Mouse (Mus musculus): ENCODE measurements around the gene Pank1. TPM values are rescaled to one million over a fixed set of nuclear protein-coding genes. Genes with fewer than 3 reads are reported as not detected.

Pank1 gene
- 38.0 TPM for polyA plus RNA-seq (2014; fragmentation: Illumina TruSeq; extraction: RNeasy Lipid Tissue Mini Kit (QIAGEN cat#74804); ENCODE audit: low read depth, low replicate concordance)

GRCm38 (mm10) chr19:34878603-34879541 is at the start of gene Pank1:
Gene Pank1 (minus strand): TSS chr19:34879455.

GRCm38 (mm10) chr19:34921652-34922602 is 42.7 kb upstream of the Pank1 start, which contains the start of gene Kif20b:
Gene Kif20b (plus strand): TSS chr19:34922361.

Other genes starting within 250 kb of the Pank1 start
- 3.5 TPM for gene Ifit1bl2, start 238.7 kb downstream of the Pank1 start, polyA plus RNA-seq (2014; fragmentation: Illumina TruSeq; extraction: RNeasy Lipid Tissue Mini Kit (QIAGEN cat#74804); ENCODE audit: low read depth, low replicate concordance)
- 5.7 TPM for gene Ifit1, start 238.6 kb downstream of the Pank1 start, polyA plus RNA-seq (2014; fragmentation: Illumina TruSeq; extraction: RNeasy Lipid Tissue Mini Kit (QIAGEN cat#74804); ENCODE audit: low read depth, low replicate concordance)
- 2.5 TPM for gene Slc16a12, start 132.2 kb downstream of the Pank1 start, polyA plus RNA-seq (2014; fragmentation: Illumina TruSeq; extraction: RNeasy Lipid Tissue Mini Kit (QIAGEN cat#74804); ENCODE audit: low read depth, low replicate concordance)
- 0.63 TPM for gene Kif20b, start 42.9 kb upstream of the Pank1 start, polyA plus RNA-seq (2014; fragmentation: Illumina TruSeq; extraction: RNeasy Lipid Tissue Mini Kit (QIAGEN cat#74804); ENCODE audit: low read depth, low replicate concordance)